Mouse (Mus musculus) spleen, embryonic (tissue): ENCODE measurements at regions not wholly inside any gene's neighbourhood (a gene's known extent, or its start where the extent isn't known, plus 50 kb on each side); places are given as distances from the start of the nearest gene placed in this dataset.
"Not testable (repeated sequence)": the region's sequence is repeated elsewhere in the genome, so short reads cannot be mapped to it uniquely, and the experiment has no call there.

ENCODE experiments used
- CTCF ChIA-PET: fragments of 350-600 bp; sonication (Branson Sonifier 250); formaldehyde crosslinking; loops from one replicate; lab custom pipeline; 2022; lab: Charles Lee

- CTCF ChIA-PET, result no interaction called here
These were observed 391.2 kb downstream of the Fign start for GRCm38 (mm10) chr2:63706643-63707042.

DNA sequence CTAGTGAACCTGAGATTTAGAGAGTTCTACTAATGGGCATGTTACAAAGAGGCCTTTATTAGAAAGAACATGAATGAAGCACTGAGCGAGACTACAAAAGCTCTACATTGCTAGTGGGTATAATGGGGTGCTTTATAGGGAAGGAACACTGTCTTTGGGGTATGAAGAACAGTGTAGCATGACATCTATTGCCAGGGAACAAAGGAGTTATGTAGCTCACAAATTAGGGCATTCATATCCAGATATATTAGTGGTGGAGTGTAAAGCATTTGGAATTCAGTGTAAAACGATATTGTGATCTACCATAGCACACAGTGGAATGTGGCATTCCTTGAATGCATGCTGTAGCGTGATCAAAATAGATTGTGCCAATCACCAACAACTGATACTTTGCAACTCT is 391.7 kb downstream of the Fign start:
- CTCF ChIA-PET, result no interaction called here

DNA sequence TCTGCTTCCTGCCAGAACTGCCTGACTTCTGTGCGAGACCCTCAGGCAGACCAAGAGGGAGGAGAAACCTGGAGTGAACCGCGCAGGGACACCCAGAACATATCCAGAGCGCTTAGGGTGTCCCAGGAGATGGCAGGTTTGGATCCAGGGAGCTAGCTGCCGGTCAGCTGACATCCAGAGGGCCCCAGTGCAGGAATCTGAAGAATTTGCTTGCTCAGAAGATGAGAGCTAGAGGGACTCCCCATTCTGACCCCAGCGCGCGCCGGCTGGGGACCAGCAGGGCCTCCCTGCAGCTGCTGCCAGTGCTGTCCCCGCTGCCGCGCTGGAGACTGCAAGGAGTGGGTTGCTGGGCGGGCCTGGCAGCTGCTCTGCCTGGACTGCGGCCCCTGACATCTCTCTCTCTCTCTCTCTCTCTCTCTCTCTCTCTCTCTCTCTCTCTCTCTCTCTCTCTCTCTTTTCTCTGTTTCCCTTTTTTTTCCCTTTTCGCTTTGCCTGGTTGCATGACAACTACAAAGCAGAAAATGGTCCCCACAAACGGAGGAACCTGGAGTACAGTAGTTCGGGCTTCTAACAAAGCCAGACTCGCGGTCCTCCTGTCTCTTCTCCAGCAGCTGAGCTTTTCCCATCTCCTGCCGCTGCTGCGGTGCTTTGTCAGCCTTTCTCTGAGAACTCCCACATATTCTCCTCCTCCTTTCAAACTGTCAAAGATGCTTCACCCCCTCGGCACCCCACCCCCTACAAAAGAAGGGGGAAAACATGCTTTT is 395.3 kb downstream of the Fign start:
- CTCF ChIA-PET, result no interaction called here

GRCm38 (mm10) chr2:63701861-63702260 is 396.0 kb downstream of the Fign start:
- CTCF ChIA-PET, result no interaction called here

GRCm38 (mm10) chr2:63700255-63700654 is 397.6 kb downstream of the Fign start:
- CTCF ChIA-PET, result no interaction called here

GRCm38 (mm10) chr2:63669700-63670099 is 428.1 kb downstream of the Fign start:
- CTCF ChIA-PET, result interaction anchor here (0.5 kb wide), 1 partner anchor 265 kb away, joined by 4 read pairs; no protein-coding TSS in a partner anchor

DNA sequence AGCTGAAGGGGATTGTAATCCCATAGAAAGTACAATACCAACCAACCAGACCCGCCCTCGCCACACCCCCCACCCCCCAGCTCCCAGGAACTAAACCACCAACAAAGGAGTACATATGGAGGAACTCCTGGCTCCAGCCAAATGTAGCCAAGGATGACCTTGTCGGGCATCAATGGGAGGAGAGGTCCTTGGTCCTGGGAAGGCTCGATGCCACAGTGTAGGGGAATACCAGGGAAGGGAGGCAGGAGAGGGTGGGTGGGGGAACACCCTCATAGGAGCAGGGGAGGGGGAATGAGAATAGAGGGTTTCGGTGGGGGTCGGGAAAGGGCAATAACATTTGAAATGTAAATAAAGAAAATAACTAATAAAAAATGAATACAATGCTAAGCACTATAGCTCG is 429.1 kb downstream of the Fign start:
- CTCF ChIA-PET, result no interaction called here

GRCm38 (mm10) chr2:63659947-63660346 is 437.9 kb downstream of the Fign start:
- CTCF ChIA-PET, result not testable (repeated sequence)
